Mouse (Mus musculus) stomach, embryonic 15.5 days (tissue): Measurements from ENCODE around the gene Tnfrsf13b. TPM values are rescaled to one million over a fixed set of nuclear protein-coding genes. Genes with fewer than 3 reads are reported as not detected.
A peak's percentile ranks its signal among the peaks of the same experiment; 100 is the strongest.
"Not testable (repeated sequence)": the region's sequence is repeated elsewhere in the genome, so short reads cannot be mapped to it uniquely, and the experiment has no call there.

Experiments
- ATAC-seq: fragments of 200-750 bp; cut with Nextera tagmentation; 2 replicates; pipeline ENCODE4 v1.8.0; 2017; ENCODE audit warnings: low read depth, moderate number of reproducible peaks, moderate TSS enrichment; ENCODE audit not compliant: insufficient read depth, low FRiP score
- H3K27ac ChIP-seq: fragments of 300-500 bp; sonication (generic); 2 replicates; pipeline ENCODE4 v1.5.1; 2015; ENCODE audit warnings: mild to moderate bottlenecking, inconsistent platforms
- H3K27me3 ChIP-seq: fragments of 300-500 bp; sonication (generic); replicated peaks from 2 replicates; pipeline ENCODE4 v1.6.1; 2015; ENCODE audit warnings: inconsistent platforms
- H3K36me3 ChIP-seq: fragments of 300-500 bp; sonication (generic); 2 replicates; pipeline ENCODE4 v1.6.1; 2015; ENCODE audit warnings: inconsistent platforms
- H3K4me1 ChIP-seq: fragments of 300-500 bp; sonication (generic); 2 replicates; pipeline ENCODE4 v1.6.1; 2015; ENCODE audit warnings: inconsistent platforms
- H3K4me2 ChIP-seq: fragments of 300-500 bp; sonication (generic); 2 replicates; pipeline ENCODE4 v1.6.1; 2015; ENCODE audit warnings: mild to moderate bottlenecking, inconsistent platforms
- H3K4me3 ChIP-seq: fragments of 300-500 bp; sonication (generic); replicated peaks from 2 replicates; pipeline ENCODE4 v1.5.1; 2015; ENCODE audit warnings: inconsistent platforms
- H3K9ac ChIP-seq: fragments of 300-500 bp; sonication (generic); 2 replicates; pipeline ENCODE4 v1.6.1; 2015; ENCODE audit warnings: inconsistent platforms
- H3K9me3 ChIP-seq: fragments of 300-500 bp; sonication (generic); 2 replicates; pipeline ENCODE4 v1.6.1; 2016; ENCODE audit warnings: inconsistent platforms
- WGBS: fragments of 180-500 bp; shearing (Covaris S2); methylation state at CpG from one replicate; pipeline ENCODE4 v1.1.7; 2015; 5-methylcytosine and 5-hydroxymethylcytosine counted together
- polyA plus RNA-seq: library from polyadenylated mRNA; unstranded; fragments of >200 nt; fragmentation: Nextera tagmentation; extraction: Ambion mirVana; gene quantifications from 2 replicates; pipeline ENCODE4 v1.2.1, GENCODE M21; 2015

Gene Tnfrsf13b
- polyA plus RNA-seq, 1 experiment from 2014 or later, result 3.4 TPM

DNA sequence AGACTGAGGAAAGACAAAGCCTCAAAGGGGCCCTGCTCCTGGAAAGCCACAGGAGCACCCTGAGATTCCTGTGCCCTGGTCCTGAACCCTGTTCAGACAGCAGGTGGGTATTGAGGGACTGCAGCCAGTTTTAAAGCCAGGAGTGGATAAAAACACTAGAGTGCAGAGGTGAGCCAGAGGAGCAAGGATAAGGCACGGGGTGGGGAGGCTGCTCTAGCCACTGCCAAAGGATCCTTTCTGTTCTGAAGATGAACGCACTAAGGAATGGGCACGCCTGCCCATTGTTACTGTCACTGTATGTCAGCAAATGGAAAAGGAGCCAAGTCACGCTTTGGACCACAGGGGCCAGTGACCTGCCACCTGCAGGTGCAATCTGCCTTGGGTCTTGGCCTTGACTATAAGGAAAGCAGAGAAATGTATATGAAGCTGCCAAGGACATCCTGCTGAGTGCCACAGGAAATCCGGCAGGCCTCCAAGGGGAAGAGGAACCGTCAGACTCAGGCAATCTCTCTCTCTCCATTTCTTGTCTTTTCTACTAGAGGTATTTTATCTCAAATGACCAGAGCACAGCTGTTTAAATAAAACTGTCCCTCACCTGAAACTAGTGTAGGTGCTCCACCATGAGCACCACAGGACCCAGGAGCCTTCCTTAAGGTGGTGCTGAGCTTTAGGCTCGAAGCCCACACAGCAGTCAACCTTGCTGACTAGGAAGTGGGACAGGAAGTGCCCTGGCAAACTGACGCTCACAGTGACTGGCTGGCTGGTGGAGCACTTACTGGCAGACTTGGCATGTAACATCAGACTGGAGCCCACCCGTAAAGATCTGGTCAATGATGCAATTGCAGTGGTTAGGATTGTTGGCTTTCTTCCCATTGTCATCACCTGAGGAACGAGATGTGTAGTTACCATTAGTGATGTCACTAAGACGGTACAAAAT, 33.5 kb downstream of the Tnfrsf13b start:
- H3K4me3 ChIP-seq, result no peak overlapping the region
- H3K27me3 ChIP-seq, result no peaks in the 10 kb centered on the region
- no peak overlapping the region for H3K9ac ChIP-seq
- no peak overlapping the region for H3K27ac ChIP-seq
- H3K9me3 ChIP-seq, result no peaks in the 10 kb centered on the region
- peaks cover 84% of the 10 kb centered on the region for H3K36me3 ChIP-seq
- WGBS, result 76% methylated on average over 11 of the region's 11 CpGs
- ATAC-seq, result no peak
- no peak overlapping the region for H3K4me2 ChIP-seq
- no peaks in the 10 kb centered on the region for H3K4me1 ChIP-seq

DNA sequence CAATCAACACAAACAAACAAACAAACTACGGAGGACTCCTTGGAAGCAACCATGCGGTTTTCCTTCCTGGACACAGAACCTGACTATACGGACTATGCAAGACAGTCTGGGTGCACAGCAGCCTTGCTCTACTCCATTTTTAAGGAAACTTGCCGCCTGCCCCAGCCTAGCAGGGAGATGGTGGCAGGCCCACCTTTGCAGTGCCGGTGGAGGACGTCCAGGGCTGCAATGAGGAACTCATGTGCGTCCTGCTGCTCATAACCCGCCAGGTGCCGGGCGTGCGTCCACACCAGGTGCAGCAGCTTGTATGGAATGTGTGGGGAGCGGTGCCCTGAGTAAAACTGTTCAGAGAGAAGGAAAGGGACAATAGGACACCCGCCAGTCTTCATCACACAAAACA, 34.6 kb downstream of the Tnfrsf13b start:
- Histone ChIP-seq H3K4me3 (no peak overlapping the region), H3K27me3 (no peaks in the 10 kb centered on the region), H3K9me3 (no peaks in the 10 kb centered on the region), H3K27ac (no peak overlapping the region), H3K36me3 (peaks cover 81% of the 10 kb centered on the region), H3K4me1 (no peaks in the 10 kb centered on the region), H3K4me2 (no peak overlapping the region), H3K9ac (no peak overlapping the region)
- 88% methylated on average over 13 of the region's 13 CpGs for WGBS
- ATAC-seq, result no peak

DNA sequence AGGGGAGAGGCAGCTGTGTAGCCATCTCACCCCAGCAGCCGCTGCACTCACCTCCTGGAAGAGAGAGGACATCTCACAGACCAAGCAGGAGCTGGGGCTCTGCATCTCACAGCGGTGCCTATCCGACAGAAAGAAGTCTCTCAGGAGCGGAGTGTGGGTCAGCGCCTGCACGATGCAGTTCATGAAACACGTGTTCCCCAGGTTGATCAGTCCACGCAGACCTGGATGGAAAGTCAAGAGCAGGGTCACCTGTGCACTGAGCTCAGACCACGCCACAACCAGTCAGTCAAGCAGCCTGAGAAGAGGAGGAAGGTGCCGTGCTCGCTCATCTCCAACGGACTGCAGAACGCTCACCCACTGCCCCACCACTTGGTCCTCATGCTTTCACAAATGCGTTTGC, 36.2 kb downstream of the Tnfrsf13b start:
- H3K27me3 ChIP-seq, result no peaks in the 10 kb centered on the region
- no peak overlapping the region for H3K4me2 ChIP-seq
- no peak overlapping the region for H3K9ac ChIP-seq
- ATAC-seq, result no peak
- no peaks in the 10 kb centered on the region for H3K9me3 ChIP-seq
- H3K27ac ChIP-seq, result no peak overlapping the region
- 95% methylated on average over 14 of the region's 14 CpGs for WGBS
- no peak overlapping the region for H3K4me3 ChIP-seq
- H3K36me3 ChIP-seq, result peaks cover 81% of the 10 kb centered on the region
- H3K4me1 ChIP-seq, result no peaks in the 10 kb centered on the region

DNA sequence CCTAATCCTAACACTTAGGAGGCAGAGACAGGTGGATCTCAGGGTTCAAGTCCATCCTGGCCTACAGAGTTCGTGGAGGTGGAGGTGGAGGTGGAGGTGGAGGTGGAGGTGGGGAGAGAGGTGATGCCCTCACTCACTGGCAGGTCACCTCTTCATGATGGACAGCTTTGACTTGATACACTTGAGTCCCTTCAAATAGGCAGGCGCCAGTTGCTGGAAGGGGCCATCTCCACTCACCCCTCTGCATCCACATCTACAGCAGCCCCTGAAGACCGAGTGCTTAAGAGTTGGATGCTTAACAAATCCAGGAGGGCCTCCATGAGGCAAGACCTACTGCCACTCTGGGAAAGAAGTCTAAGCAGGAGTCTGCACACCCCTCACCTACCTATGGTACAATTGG, 36.8 kb downstream of the Tnfrsf13b start:
- no peaks in the 10 kb centered on the region for H3K4me1 ChIP-seq
- H3K4me3 ChIP-seq, result no peak overlapping the region
- H3K4me2 ChIP-seq, result no peak overlapping the region
- H3K9me3 ChIP-seq, result no peaks in the 10 kb centered on the region
- WGBS, result 87% methylated on average over 3 of the region's 3 CpGs
- no peaks in the 10 kb centered on the region for H3K27me3 ChIP-seq
- no peak for ATAC-seq
- no peak overlapping the region for H3K9ac ChIP-seq
- H3K27ac ChIP-seq, result no peak overlapping the region
- H3K36me3 ChIP-seq, result peaks cover 82% of the 10 kb centered on the region

DNA sequence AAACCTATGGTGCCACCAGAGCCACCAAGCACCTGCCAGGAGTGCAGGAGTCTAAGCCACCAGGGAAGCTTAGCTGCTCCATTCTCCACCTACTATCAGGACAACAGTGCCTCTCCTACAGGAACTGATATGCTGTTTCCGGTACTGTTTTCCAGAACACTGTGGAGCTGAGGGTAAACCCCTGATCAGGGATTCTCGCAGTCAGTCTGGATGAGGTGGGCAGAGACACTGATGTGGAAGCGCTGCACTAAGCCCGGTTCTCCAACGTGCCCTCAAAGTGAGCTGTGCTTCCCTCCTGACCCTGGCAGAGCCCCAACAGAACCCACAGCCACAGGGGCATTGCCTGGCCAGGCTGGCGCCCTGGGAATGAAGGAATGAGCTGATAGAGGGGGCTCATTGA, 37.8 kb downstream of the Tnfrsf13b start:
- no peak for ATAC-seq
- Histone ChIP-seq H3K4me1 (no peaks in the 10 kb centered on the region), H3K4me3 (no peak overlapping the region), H3K27me3 (no peaks in the 10 kb centered on the region), H3K9ac (no peak overlapping the region), H3K4me2 (no peak overlapping the region), H3K27ac (no peak overlapping the region), H3K9me3 (no peaks in the 10 kb centered on the region), H3K36me3 (peaks cover 72% of the 10 kb centered on the region)
- WGBS, result 92% methylated on average over 6 of the region's 6 CpGs

DNA sequence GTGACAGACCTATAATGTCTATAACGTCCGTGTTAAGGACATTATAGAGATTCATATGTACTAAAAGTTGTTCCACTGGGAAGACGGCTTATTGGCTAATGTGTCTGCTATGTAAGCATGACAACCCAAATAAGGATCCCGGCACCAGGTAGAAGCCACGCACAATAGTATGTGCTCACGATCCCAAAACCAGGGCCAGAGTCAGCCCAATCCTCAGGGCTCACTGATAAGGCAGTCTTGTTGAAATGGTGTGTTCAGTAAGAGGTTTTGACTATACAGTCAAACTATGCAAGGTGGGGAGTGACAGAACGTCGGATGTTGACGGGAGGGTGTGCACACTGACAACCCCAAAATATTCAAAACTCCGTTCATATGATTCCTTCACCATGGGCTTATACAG, 38.3 kb downstream of the Tnfrsf13b start:
- no peaks in the 10 kb centered on the region for H3K4me1 ChIP-seq
- peaks cover 67% of the 10 kb centered on the region for H3K36me3 ChIP-seq
- H3K4me3 ChIP-seq, result no peak overlapping the region
- no peak overlapping the region for H3K27ac ChIP-seq
- ATAC-seq, result no peak
- no peaks in the 10 kb centered on the region for H3K27me3 ChIP-seq
- WGBS, result 93% methylated on average over 10 of the region's 10 CpGs
- H3K9ac ChIP-seq, result no peak overlapping the region
- H3K9me3 ChIP-seq, result no peaks in the 10 kb centered on the region
- no peak overlapping the region for H3K4me2 ChIP-seq

DNA sequence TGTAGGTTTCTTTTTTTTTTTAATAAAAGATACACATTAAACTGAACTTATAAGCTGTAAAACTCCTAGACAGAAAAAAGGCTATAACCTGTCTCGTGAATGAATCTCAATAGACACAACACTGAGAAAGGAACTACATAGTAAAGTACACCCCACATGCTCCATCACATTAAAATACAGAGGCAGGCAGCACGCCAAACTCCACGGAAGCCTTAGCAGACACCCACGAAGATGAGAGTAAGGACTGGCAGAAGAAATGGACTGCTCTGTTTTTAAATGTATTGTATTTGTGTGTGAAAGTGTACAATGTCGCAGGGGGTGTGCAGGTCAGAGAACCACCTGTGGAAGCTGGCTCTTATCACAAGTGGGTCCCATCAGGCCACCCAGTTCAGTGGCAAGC, 43.6 kb downstream of the Tnfrsf13b start:
- H3K9ac ChIP-seq, result no peak overlapping the region
- H3K27me3 ChIP-seq, result no peaks in the 10 kb centered on the region
- no peak for ATAC-seq
- no peak overlapping the region for H3K27ac ChIP-seq
- 77% methylated on average over 5 of the region's 5 CpGs for WGBS
- peaks cover 8% of the 10 kb centered on the region for H3K4me1 ChIP-seq
- no peaks in the 10 kb centered on the region for H3K9me3 ChIP-seq
- H3K4me2 ChIP-seq, result no peak overlapping the region
- no peak overlapping the region for H3K4me3 ChIP-seq
- H3K36me3 ChIP-seq, result peaks cover 25% of the 10 kb centered on the region

DNA sequence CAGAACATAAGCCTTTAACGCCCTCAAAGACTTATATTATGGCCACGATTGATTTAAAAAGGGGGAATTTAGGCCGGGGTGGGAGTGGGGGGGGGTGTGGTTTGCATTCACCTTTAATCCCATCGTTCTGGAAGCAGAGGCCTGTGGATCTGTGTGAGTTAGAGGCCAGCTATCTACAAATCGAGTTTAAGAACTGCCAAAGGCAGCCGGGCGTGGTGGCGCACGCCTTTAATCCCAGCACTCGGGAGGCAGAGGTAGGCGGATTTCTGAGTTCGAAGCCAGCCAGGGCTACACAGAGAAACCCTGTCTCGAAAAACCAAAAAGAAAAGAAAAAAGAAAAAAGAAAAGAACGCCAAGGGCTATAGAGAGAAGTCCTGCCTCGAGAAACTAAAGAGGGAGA, 46.9 kb downstream of the Tnfrsf13b start:
- Histone ChIP-seq H3K4me2 (peak overlapping the region; percentile 75), H3K4me1 (peaks cover 12% of the 10 kb centered on the region), H3K4me3 (peak overlapping the region; percentile 98)
- 29% methylated on average over 15 of the region's 15 CpGs for WGBS
- not testable (repeated sequence) for H3K36me3 ChIP-seq, H3K27me3 ChIP-seq, H3K27ac ChIP-seq, H3K9me3 ChIP-seq, H3K9ac ChIP-seq, ATAC-seq

DNA sequence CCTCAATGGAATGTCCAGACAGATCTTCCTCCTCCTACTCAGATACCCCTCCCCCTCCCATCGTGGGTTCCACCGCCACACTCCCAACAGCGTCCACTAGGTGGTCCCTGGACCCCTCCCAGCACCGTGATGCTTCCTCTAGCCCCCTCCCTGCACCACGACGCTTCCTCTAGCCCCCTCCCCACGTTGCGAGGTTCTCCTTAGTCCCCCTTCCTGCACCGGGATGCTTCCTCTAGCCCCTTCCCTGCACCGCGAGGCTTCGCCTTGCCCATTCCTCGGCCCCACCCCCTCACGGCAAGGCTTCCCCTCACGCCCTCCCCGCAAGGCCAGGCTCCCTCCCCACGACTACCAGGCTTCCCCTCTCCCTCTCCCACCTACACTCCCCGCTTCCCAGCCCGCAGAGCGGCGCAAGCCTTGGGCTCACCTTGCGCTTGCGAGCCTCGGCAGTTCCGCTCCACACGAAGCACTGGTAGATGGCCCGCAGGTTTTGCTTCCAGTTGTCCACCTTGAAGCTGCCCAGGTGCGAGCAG, 47.8 kb downstream of the Tnfrsf13b start:
- under 1% methylated on average over 27 of the region's 28 CpGs for WGBS
- ATAC-seq, result peak; percentile 3; the same call in 1 of the 2 replicates
- no peaks in the 10 kb centered on the region for H3K9me3 ChIP-seq

DNA sequence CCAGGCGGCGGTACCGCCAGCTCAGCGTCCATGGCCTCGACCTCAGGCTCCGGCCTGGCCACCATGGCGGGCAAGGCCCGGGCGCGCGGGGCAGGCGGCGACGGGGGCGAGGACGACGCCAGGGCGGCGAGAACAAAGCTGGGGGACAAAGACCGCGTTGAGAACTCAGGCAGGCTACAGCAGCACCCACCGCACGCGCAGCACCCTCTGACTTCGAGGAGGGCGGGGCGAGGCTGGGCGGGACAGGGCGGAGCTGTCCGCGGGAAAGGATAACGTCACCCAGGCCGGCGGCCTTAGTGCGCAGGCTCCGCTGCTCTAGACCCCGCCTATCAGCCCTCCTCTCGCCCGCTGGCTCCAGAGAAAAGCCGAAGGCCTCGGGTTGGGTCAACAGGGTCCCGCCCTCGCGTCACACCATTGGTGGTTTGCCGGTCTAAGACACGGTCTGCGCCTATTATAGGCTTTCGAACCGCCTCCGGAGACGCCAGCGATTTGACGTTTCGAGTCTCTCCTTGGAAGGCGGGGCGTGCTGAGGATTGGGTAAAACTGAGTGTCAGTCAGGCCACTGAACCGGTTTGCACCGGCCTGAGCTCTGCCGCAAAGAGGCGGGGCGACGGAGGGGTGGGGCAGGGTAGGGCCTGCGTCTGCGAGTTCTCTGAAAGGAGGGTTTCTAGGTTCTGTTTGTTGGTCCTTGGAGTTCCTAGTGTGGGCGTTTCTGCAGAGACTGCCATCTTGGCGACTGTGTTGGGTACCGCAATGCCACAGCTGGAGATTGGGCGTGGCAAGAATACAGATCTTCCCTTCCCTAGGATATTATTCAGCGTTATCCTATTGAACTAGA, 48.5 kb downstream of the Tnfrsf13b start, which contains the start of gene Usp22:
Gene Usp22, minus strand, starts transcription at position 235 of the 838 bp plus-strand sequence.
- Histone ChIP-seq H3K9ac (peak within 1 kb of the TSS; percentile 100), H3K27ac (peak within 1 kb of the TSS; percentile 98), H3K4me1 (peaks cover 12% of the 10 kb centered on the region), H3K9me3 (no peaks in the 10 kb centered on the region), H3K36me3 (no peaks in the 10 kb centered on the region), H3K4me2 (peak within 1 kb of the TSS; percentile 75), H3K27me3 (no peaks in the 10 kb centered on the region), H3K4me3 (peak within 1 kb of the TSS; percentile 98)
- peak; percentile 99 for ATAC-seq
- WGBS, result under 1% methylated on average over 69 of the region's 69 CpGs

More for the DNA sequence above, 47.8 kb downstream of the Tnfrsf13b start:
- peaks cover 12% of the 10 kb centered on the region for H3K4me1 ChIP-seq
- peak overlapping the region; percentile 98 for H3K27ac ChIP-seq
- H3K27me3 ChIP-seq, result no peaks in the 10 kb centered on the region
- H3K9ac ChIP-seq, result peak overlapping the region; percentile 100
- peak overlapping the region; percentile 98 for H3K4me3 ChIP-seq
- H3K4me2 ChIP-seq, result peak overlapping the region; percentile 75
- H3K36me3 ChIP-seq, result no peaks in the 10 kb centered on the region

DNA sequence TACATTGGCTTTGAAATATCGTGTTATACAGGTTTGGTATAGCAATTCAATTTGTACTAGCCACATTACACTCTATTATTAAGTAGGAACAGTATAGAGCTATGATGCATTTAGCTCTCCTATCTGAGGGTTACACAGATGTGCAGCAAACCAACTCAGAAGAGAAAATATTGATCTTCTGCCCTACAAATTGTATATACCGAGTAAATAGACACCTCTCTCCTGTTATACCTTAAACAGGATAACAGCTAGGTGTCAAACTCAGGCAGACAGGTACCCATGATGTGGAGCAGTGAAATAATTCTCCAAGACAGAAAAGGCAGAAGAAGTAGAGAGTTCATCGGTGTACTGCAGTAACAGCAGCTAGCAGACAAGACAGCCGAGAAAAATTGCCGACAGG, 49.2 kb downstream of the Tnfrsf13b start:
- H3K9me3 ChIP-seq, result no peaks in the 10 kb centered on the region
- no peaks in the 10 kb centered on the region for H3K36me3 ChIP-seq
- H3K4me2 ChIP-seq, result peak overlapping the region; percentile 64
- WGBS, result 74% methylated on average over 5 of the region's 5 CpGs
- peak overlapping the region; percentile 44; the same call in 1 of the 2 replicates for H3K27ac ChIP-seq
- no peak overlapping the region for H3K4me3 ChIP-seq
- H3K27me3 ChIP-seq, result no peaks in the 10 kb centered on the region
- no peak overlapping the region for H3K9ac ChIP-seq
- peaks cover 12% of the 10 kb centered on the region for H3K4me1 ChIP-seq
- ATAC-seq, result no peak
